Mouse (Mus musculus) left cerebral cortex, postnatal 36 days (tissue): ENCODE measurements around the gene Casp14. TPM values are rescaled to one million over a fixed set of nuclear protein-coding genes. Genes with fewer than 3 reads are reported as not detected.
"Not testable (repeated sequence)": the region's sequence is repeated elsewhere in the genome, so short reads cannot be mapped to it uniquely, and the experiment has no call there.

Source experiments
- DNase-seq, 2 experiments: peaks; one replicate each; pipeline ENCODE4 v3.0.0; 2021 to 2022; ENCODE audit warnings: low spot score in 2 of 2, mixed read lengths in 1 of 2
- intact Hi-C: fragments of 180-260 bp; cut with DNase I; formaldehyde crosslinking; loops from one replicate; pipeline ENCODE4 v1.15.1; 2025
- total RNA-seq, 2 experiments: library from RNA; stranded (reverse); gene quantifications; 2 replicates each; pipeline ENCODE4 v1.2.3; 2021

Gene Casp14
- total RNA-seq, 2 experiments from 2014 or later = not detected

DNA sequence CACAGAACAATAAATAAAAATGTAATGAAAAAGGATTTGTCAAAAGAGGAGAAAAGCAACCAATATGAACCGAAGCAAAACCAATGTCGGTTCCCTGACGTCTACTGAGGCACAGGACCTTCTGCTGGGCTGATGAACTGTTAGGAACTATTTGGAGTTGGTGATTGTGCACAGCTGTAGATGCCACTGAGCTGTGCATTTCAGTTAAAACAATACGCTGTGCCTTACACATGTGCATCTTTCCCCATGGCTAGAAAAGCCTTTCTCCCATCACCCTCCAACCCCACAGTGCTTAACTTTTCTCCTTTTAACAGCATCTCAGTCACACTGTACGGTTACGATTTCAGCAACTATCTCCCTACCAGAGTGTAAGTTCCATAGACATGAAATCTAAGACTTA is 28.1 kb downstream of the Casp14 start:
- intact Hi-C loops = no loop called here
- no peak for DNase-seq

DNA sequence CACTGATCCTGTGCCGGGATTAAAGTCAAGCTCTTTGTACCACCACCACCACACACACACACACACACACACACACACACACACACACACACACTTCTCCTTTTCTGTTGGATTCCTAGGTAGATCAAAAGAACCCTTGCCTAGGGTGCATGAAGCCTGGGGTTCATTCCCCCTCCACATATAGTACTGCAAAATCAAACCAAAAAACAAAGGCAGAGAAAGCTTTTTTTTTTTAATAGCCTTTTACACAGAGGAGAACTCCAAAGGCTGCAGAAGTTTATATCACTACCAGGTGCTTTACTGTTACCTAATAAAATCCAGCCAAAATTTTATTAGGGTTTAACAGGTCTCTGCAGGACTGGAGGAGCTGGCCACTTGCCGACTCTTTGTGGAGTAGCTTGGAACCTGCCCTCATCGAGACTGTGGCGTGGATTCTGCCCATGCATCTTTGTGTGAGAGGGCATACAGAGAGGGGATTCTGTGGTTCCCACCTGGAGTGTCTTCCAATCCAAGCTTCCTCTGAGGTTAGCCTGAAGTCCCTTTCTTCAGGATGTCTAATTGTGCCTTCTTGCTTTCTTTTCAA is 31.0 kb downstream of the Casp14 start:
- intact Hi-C loops = no loop called here
- no peak for DNase-seq

DNA sequence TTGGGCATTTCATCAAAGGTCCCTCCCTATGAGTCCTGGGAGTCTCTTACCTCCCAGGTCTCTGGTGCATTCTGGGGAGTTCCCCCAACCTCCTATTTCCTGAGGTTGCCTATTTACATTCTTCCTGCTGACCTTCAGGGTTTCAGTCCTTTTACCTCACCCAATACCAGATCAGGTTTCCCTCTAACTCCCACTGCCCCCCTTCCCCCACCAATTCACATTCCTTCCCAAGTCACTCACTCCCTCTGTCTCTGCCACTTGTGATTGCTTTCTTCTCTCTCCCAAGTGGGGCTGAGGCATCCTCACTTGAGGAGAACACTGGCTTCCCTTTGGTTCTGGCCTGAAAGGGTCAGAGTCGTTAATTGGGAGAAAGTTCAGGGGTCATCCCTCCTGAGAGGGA is 48.0 kb downstream of the Casp14 start:
- intact Hi-C loops, DNase-seq: not testable (repeated sequence)

DNA sequence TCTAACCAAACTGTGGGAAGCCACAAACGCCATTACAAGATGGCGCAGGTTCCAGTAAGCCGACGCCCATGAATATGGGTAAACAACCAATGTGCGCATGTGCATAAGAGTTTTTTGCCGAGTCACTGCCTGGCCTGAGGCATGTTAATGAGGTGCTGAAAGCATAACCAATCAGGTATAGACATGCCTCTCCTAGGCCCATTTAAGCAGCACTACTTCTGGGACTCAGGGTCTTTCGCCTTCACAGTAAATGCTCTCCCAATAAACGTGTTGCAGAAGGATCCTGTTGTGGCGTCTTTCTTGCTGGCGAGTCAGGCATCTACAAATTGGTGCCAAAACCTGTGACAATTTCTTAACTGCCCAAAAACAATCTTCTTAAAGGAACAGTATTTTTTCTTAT is 51.4 kb downstream of the Casp14 start:
- intact Hi-C loops, DNase-seq: not testable (repeated sequence)

DNA sequence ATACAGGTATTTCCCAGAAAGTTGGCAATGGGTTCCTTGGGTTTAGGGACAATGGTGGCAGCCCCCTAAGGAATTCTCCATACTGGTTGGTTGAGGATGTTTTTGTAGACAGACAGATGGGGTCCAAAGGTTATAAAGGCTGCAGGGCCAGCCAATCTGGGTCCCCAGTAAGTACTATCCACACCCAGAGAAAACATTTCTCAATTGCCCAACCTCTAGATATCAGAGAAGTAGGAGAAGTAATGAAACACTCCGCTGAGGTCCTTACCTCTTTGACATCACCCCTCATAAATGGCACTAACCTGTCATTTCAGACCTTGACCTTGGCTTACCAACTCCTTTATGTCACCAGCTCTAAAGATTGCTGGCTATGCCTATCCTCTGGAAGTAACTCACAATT is 53.5 kb downstream of the Casp14 start:
- no peak for DNase-seq
- intact Hi-C loops = no loop called here

Other genes with a start within 250 kb of the Casp14 start
- gene Olfr1358, start 200.9 kb downstream of the Casp14 start, total RNA-seq = not detected
- 10 to 100 TPM; 30.2 to 33.2 TPM for gene Ilvbl, start 143.9 kb downstream of the Casp14 start, total RNA-seq
- gene Syde1, start 126.3 kb downstream of the Casp14 start, total RNA-seq = 1 to 10 TPM; 5.9 to 6.4 TPM
- not detected for gene Olfr1357, start 100.2 kb downstream of the Casp14 start, total RNA-seq
- gene Ccdc105, start 34.8 kb upstream of the Casp14 start, total RNA-seq = under 1 TPM; 0.61 to 0.79 TPM
- gene Slc1a6, start 62.2 kb upstream of the Casp14 start, total RNA-seq = 10 to 100 TPM; 10.8 to 11.4 TPM
- not detected for gene Olfr1356, start 133.9 kb upstream of the Casp14 start, total RNA-seq
- gene Olfr1355, start 157.2 kb upstream of the Casp14 start, total RNA-seq = not detected
- gene Olfr1354, start 194.9 kb upstream of the Casp14 start, total RNA-seq = not detected
- gene Olfr8, start 232.3 kb upstream of the Casp14 start, total RNA-seq = not detected
- not detected for gene Olfr1353, start 245.0 kb upstream of the Casp14 start, total RNA-seq